Mouse (Mus musculus) stomach, embryonic 16.5 days (tissue): ENCODE measurements at regions not wholly inside any gene's neighbourhood (a gene's known extent, or its start where the extent isn't known, plus 50 kb on each side); places are given as distances from the start of the nearest gene placed in this dataset.

Source experiments
- ATAC-seq: fragments of 200-750 bp; cut with Nextera tagmentation; 2 replicates; pipeline ENCODE4 v1.8.0; 2017; ENCODE audit warnings: moderate number of reproducible peaks, moderate TSS enrichment; ENCODE audit not compliant: insufficient read depth, low FRiP score
- H3K27ac ChIP-seq: fragments of 300-500 bp; sonication (generic); 2 replicates; pipeline ENCODE4 v1.5.1; 2014; ENCODE audit warnings: low read length
- H3K27me3 ChIP-seq: fragments of 300-500 bp; sonication (generic); 2 replicates; pipeline ENCODE4 v1.6.1; 2014; ENCODE audit warnings: low read length, control low read depth, mixed read lengths; ENCODE audit not compliant: control insufficient read depth, insufficient read depth
- H3K36me3 ChIP-seq: fragments of 300-500 bp; sonication (generic); 2 replicates; pipeline ENCODE4 v1.6.1; 2014; ENCODE audit warnings: low read length; ENCODE audit not compliant: control insufficient read depth, insufficient read depth
- H3K4me1 ChIP-seq: fragments of 300-500 bp; sonication (generic); 2 replicates; pipeline ENCODE4 v1.6.1; 2014; ENCODE audit warnings: low read length, control low read depth, mixed read lengths; ENCODE audit not compliant: control insufficient read depth, insufficient read depth
- H3K4me2 ChIP-seq: fragments of 300-500 bp; sonication (generic); 2 replicates; pipeline ENCODE4 v1.6.1; 2014; ENCODE audit warnings: low read depth, low read length, mixed read lengths
- H3K4me3 ChIP-seq: fragments of 300-500 bp; sonication (generic); replicated peaks from 2 replicates; pipeline ENCODE4 v1.5.1; 2014; ENCODE audit warnings: mild to moderate bottlenecking, low read length
- H3K9ac ChIP-seq: fragments of 300-500 bp; sonication (generic); 2 replicates; pipeline ENCODE4 v1.6.1; 2014; ENCODE audit warnings: low read length
- H3K9me3 ChIP-seq: fragments of 300-500 bp; sonication (generic); replicated peaks from 2 replicates; pipeline ENCODE4 v1.6.1; 2016; ENCODE audit warnings: low read length, control low read depth; ENCODE audit not compliant: control insufficient read depth
- WGBS: fragments of 180-500 bp; shearing (Covaris S2); extraction: QIAGEN DNeasy Blood & Tissue Kit; methylation state at CpG from one replicate; pipeline ENCODE4 v1.1.7; 2014; 5-methylcytosine and 5-hydroxymethylcytosine counted together

- no peak for ATAC-seq
- WGBS = 92% methylated on average over 6 of the region's 6 CpGs
- H3K27ac ChIP-seq = no peak overlapping the region
- H3K4me1 ChIP-seq = no peaks in the 10 kb centered on the region
- no peak overlapping the region for H3K4me3 ChIP-seq
- H3K9me3 ChIP-seq = no peaks in the 10 kb centered on the region
- no peaks in the 10 kb centered on the region for H3K27me3 ChIP-seq
- H3K4me2 ChIP-seq = no peak overlapping the region
- no peaks in the 10 kb centered on the region for H3K36me3 ChIP-seq
- no peak overlapping the region for H3K9ac ChIP-seq
Observed at GRCm38 (mm10) chr3:70224846-70225245, 217.4 kb downstream of the Otol1 start.

- peak; percentile 40; the same call in 1 of the 2 replicates for ATAC-seq
- no peaks in the 10 kb centered on the region for H3K27me3 ChIP-seq
- H3K4me2 ChIP-seq = no peak overlapping the region
- no peak overlapping the region for H3K9ac ChIP-seq
- H3K4me3 ChIP-seq = no peak overlapping the region
- H3K27ac ChIP-seq = no peak overlapping the region
- no peaks in the 10 kb centered on the region for H3K4me1 ChIP-seq
- WGBS = 68% methylated on average over 4 of the region's 4 CpGs
- no peaks in the 10 kb centered on the region for H3K9me3 ChIP-seq
- H3K36me3 ChIP-seq = no peaks in the 10 kb centered on the region
Observed at GRCm38 (mm10) chr3:70227165-70227564, 219.8 kb downstream of the Otol1 start.

DNA sequence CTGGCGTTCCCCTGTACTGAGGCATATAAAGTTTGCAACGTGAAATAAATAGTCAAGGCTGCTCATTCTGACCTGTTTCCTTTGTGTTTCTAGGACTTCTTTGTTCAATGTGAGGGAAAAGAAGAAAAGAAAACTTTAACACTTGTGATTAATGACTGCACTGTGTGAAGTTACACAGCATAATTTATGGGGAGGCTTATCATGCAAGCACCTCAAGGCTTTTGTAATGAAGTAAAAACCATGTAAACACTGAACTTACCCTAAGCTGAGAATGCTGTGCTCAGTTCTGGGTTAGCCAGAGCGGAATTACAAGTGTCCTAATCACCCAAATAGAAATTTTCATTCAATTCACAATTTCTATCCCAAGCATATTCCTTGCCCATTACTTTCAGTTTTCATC lies 241.2 kb downstream of the Otol1 start:
- WGBS = 37% methylated on average over 3 of the region's 3 CpGs
- Histone ChIP-seq H3K4me3 (no peak overlapping the region), H3K36me3 (no peaks in the 10 kb centered on the region), H3K9ac (no peak overlapping the region), H3K27me3 (no peaks in the 10 kb centered on the region), H3K4me2 (no peak overlapping the region), H3K27ac (no peak overlapping the region), H3K4me1 (no peaks in the 10 kb centered on the region), H3K9me3 (no peaks in the 10 kb centered on the region)
- peak; percentile 47; the same call in 1 of the 2 replicates for ATAC-seq

GRCm38 (mm10) chr3:70249922-70250321 lies 242.5 kb downstream of the Otol1 start:
- no peaks in the 10 kb centered on the region for H3K36me3 ChIP-seq
- H3K27me3 ChIP-seq = no peaks in the 10 kb centered on the region
- H3K4me2 ChIP-seq = no peak overlapping the region
- no peak for ATAC-seq
- 35% methylated on average over 4 of the region's 4 CpGs for WGBS
- H3K4me1 ChIP-seq = no peaks in the 10 kb centered on the region
- H3K27ac ChIP-seq = no peak overlapping the region
- no peak overlapping the region for H3K9ac ChIP-seq
- no peak overlapping the region for H3K4me3 ChIP-seq
- H3K9me3 ChIP-seq = no peaks in the 10 kb centered on the region

- WGBS = 74% methylated on average over 7 of the region's 7 CpGs
- Histone ChIP-seq H3K27me3 (no peaks in the 10 kb centered on the region), H3K4me2 (no peak overlapping the region), H3K9ac (no peak overlapping the region), H3K9me3 (no peaks in the 10 kb centered on the region), H3K4me1 (no peaks in the 10 kb centered on the region), H3K4me3 (no peak overlapping the region), H3K36me3 (no peaks in the 10 kb centered on the region), H3K27ac (no peak overlapping the region)
- no peak for ATAC-seq
Observed at GRCm38 (mm10) chr3:70250733-70251132, 243.3 kb downstream of the Otol1 start.

GRCm38 (mm10) chr3:70263318-70263717 lies 255.9 kb downstream of the Otol1 start:
- H3K4me3 ChIP-seq = no peak overlapping the region
- H3K4me2 ChIP-seq = no peak overlapping the region
- H3K9me3 ChIP-seq = no peaks in the 10 kb centered on the region
- no peak for ATAC-seq
- H3K36me3 ChIP-seq = no peaks in the 10 kb centered on the region
- no peak overlapping the region for H3K27ac ChIP-seq
- H3K4me1 ChIP-seq = no peaks in the 10 kb centered on the region
- WGBS = 58% methylated on average over 3 of the region's 3 CpGs
- H3K9ac ChIP-seq = no peak overlapping the region
- H3K27me3 ChIP-seq = no peaks in the 10 kb centered on the region

DNA sequence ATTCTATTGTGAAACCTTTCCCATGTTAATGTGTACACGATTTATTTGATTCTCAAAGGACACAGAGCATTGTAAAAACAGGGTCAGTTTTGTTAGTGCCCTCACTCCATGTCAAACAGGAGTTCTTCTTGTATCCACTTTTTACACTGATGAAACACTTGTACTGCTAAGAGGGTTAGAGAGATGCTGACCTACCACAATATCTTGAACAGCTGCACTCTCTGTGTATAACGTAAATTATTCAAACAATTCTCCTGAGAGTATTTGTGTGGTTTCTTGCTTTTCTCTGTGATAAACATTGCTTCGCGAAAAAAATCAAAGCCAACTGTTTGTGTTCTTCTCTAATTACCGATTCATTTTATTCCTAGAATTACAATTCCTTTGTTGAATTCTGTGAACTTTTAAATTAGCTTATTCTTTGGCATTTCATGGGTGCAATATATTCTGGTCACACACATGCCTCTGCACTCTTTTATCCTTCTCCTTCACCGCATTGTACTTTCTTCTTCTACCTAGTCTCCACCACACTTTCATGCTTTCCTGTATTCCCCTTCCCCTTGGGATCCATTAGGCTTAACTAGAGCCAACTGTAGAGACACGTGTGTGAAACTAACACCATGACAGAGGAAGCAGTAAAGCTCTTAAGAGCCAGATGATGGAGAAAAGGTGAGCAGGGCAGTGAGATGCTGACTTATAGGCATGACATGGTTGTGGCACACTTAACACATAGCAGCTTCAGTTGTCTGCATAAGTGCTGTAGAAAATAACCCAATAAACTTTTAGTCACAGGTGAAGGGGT lies 281.4 kb downstream of the Otol1 start:
- no peak overlapping the region for H3K9ac ChIP-seq
- no peaks in the 10 kb centered on the region for H3K4me1 ChIP-seq
- no peaks in the 10 kb centered on the region for H3K36me3 ChIP-seq
- H3K27ac ChIP-seq = no peak overlapping the region
- no peaks in the 10 kb centered on the region for H3K27me3 ChIP-seq
- H3K9me3 ChIP-seq = no peaks in the 10 kb centered on the region
- no peak overlapping the region for H3K4me3 ChIP-seq
- WGBS = 66% methylated on average over 7 of the region's 7 CpGs
- ATAC-seq = no peak
- H3K4me2 ChIP-seq = no peak overlapping the region

GRCm38 (mm10) chr3:70307556-70307955 lies 300.1 kb downstream of the Otol1 start:
- Histone ChIP-seq H3K9me3 (no peaks in the 10 kb centered on the region), H3K4me1 (no peaks in the 10 kb centered on the region), H3K9ac (no peak overlapping the region), H3K4me3 (no peak overlapping the region), H3K27ac (no peak overlapping the region), H3K4me2 (no peak overlapping the region), H3K36me3 (no peaks in the 10 kb centered on the region), H3K27me3 (no peaks in the 10 kb centered on the region)
- WGBS = 76% methylated on average over 1 of the region's 1 CpGs
- ATAC-seq = no peak

- no peaks in the 10 kb centered on the region for H3K9me3 ChIP-seq
- no peaks in the 10 kb centered on the region for H3K27me3 ChIP-seq
- 74% methylated on average over 3 of the region's 3 CpGs for WGBS
- no peaks in the 10 kb centered on the region for H3K4me1 ChIP-seq
- no peak for ATAC-seq
- H3K9ac ChIP-seq = no peak overlapping the region
- no peaks in the 10 kb centered on the region for H3K36me3 ChIP-seq
- H3K4me3 ChIP-seq = no peak overlapping the region
- no peak overlapping the region for H3K27ac ChIP-seq
- no peak overlapping the region for H3K4me2 ChIP-seq
Observed at GRCm38 (mm10) chr3:70308061-70308461, 300.6 kb downstream of the Otol1 start.
